Mouse (Mus musculus): Measurements from ENCODE around the gene Kazn. TPM values are rescaled to one million over a fixed set of nuclear protein-coding genes. Genes with fewer than 3 reads are reported as not detected.

Gene Kazn
- total and polyA plus RNA-seq, 2 experiments from 2014 or later: 20.9 to 78.3 TPM

GRCm38 (mm10) chr4:142162102-142162501 is 77.1 kb downstream of the Kazn start:
- TF ChIP-seq CTCF (IDR thresholded peaks at IDR 0.05; ENCODE audit: low read depth): peak; percentile 74
- 100% methylated on average over 2 of the region's 2 CpGs for WGBS
- no peak overlapping the region for H3K27ac ChIP-seq

GRCm38 (mm10) chr4:142160041-142160440 is 79.2 kb downstream of the Kazn start:
- H3K4me3 ChIP-seq (ENCODE audit: low read length): no peak overlapping the region
- no peak overlapping the region for H3K27ac ChIP-seq
- peak; percentile 74 for ATAC-seq
- H3K4me1 ChIP-seq (ENCODE audit: insufficient read depth, low read length): no peaks in the 10 kb centered on the region
- no peak for TF ChIP-seq CTCF (IDR thresholded peaks at IDR 0.05; ENCODE audit: low read depth)
- H3K27me3 ChIP-seq (ENCODE audit: insufficient read depth, low read length): no peaks in the 10 kb centered on the region
- H3K36me3 ChIP-seq (ENCODE audit: insufficient read depth, low read length): peaks cover 9% of the 10 kb centered on the region
- WGBS: 36% methylated on average over 8 of the region's 8 CpGs
- peak; percentile 62 for DNase-seq (ENCODE audit: low spot score)
- H3K9me3 ChIP-seq (ENCODE audit: low read length): no peaks in the 10 kb centered on the region
- no peak overlapping the region for H3K4me2 ChIP-seq (ENCODE audit: low read depth, low read length)
- H3K9ac ChIP-seq (replicated peaks; ENCODE audit: low read length): no peak overlapping the region

More at GRCm38 (mm10) chr4:142162102-142162501, 77.1 kb downstream of the Kazn start:
- H3K27me3 ChIP-seq (ENCODE audit: insufficient read depth, low read length): no peaks in the 10 kb centered on the region
- DNase-seq (ENCODE audit: low spot score): peak; percentile 65
- no peak overlapping the region for H3K4me3 ChIP-seq (ENCODE audit: low read length)
- peaks cover 9% of the 10 kb centered on the region for H3K36me3 ChIP-seq (ENCODE audit: insufficient read depth, low read length)
- ATAC-seq: peak; percentile 30; the same call in 1 of the 2 replicates
- no peak overlapping the region for H3K4me2 ChIP-seq (ENCODE audit: low read depth, low read length)
- H3K4me1 ChIP-seq (ENCODE audit: insufficient read depth, low read length): no peaks in the 10 kb centered on the region
- no peak overlapping the region for H3K9ac ChIP-seq (replicated peaks; ENCODE audit: low read length)
- no peaks in the 10 kb centered on the region for H3K9me3 ChIP-seq (ENCODE audit: low read length)

- no peak overlapping the region for H3K4me2 ChIP-seq (ENCODE audit: low read depth, low read length)
- no peaks in the 10 kb centered on the region for H3K9me3 ChIP-seq (ENCODE audit: low read length)
- H3K36me3 ChIP-seq (ENCODE audit: insufficient read depth, low read length): peaks cover 9% of the 10 kb centered on the region
- no peaks in the 10 kb centered on the region for H3K27me3 ChIP-seq (ENCODE audit: insufficient read depth, low read length)
- DNase-seq (ENCODE audit: low spot score) (no peak), ATAC-seq (no peak)
- H3K27ac ChIP-seq: no peak overlapping the region
- H3K4me3 ChIP-seq (ENCODE audit: low read length): no peak overlapping the region
- H3K4me1 ChIP-seq (ENCODE audit: insufficient read depth, low read length): no peaks in the 10 kb centered on the region
- H3K9ac ChIP-seq (replicated peaks; ENCODE audit: low read length): no peak overlapping the region
- TF ChIP-seq CTCF (IDR thresholded peaks at IDR 0.05; ENCODE audit: low read depth): no peak
- 61% methylated on average over 5 of the region's 5 CpGs for WGBS
Measured at GRCm38 (mm10) chr4:142156506-142156905, 82.7 kb downstream of the Kazn start.

- DNase-seq (ENCODE audit: low spot score) (no peak), ATAC-seq (no peak)
- no peak overlapping the region for H3K27ac ChIP-seq
- WGBS: 73% methylated on average over 11 of the region's 11 CpGs
- H3K4me2 ChIP-seq (ENCODE audit: low read depth, low read length): no peak overlapping the region
- no peaks in the 10 kb centered on the region for H3K27me3 ChIP-seq (ENCODE audit: insufficient read depth, low read length)
- H3K9ac ChIP-seq (replicated peaks; ENCODE audit: low read length): no peak overlapping the region
- no peaks in the 10 kb centered on the region for H3K4me1 ChIP-seq (ENCODE audit: insufficient read depth, low read length)
- no peak for TF ChIP-seq CTCF (IDR thresholded peaks at IDR 0.05; ENCODE audit: low read depth)
- H3K9me3 ChIP-seq (ENCODE audit: low read length): no peaks in the 10 kb centered on the region
- no peak overlapping the region for H3K4me3 ChIP-seq (ENCODE audit: low read length)
- H3K36me3 ChIP-seq (ENCODE audit: insufficient read depth, low read length): peaks cover 9% of the 10 kb centered on the region
Measured at GRCm38 (mm10) chr4:142154246-142154645, 85.0 kb downstream of the Kazn start.

- Histone ChIP-seq H3K4me1 (ENCODE audit: insufficient read depth, low read length) (no peaks in the 10 kb centered on the region), H3K4me2 (ENCODE audit: low read depth, low read length) (no peak overlapping the region), H3K27me3 (ENCODE audit: insufficient read depth, low read length) (no peaks in the 10 kb centered on the region), H3K9ac (replicated peaks; ENCODE audit: low read length) (no peak overlapping the region), H3K27ac (no peak overlapping the region), H3K9me3 (ENCODE audit: low read length) (no peaks in the 10 kb centered on the region), H3K36me3 (ENCODE audit: insufficient read depth, low read length) (peaks cover 12% of the 10 kb centered on the region), H3K4me3 (ENCODE audit: low read length) (no peak overlapping the region)
- WGBS: 6% methylated on average over 2 of the region's 2 CpGs
- TF ChIP-seq CTCF (IDR thresholded peaks at IDR 0.05; ENCODE audit: low read depth): peak; percentile 100
- ATAC-seq (peak; percentile 87), DNase-seq (ENCODE audit: low spot score) (peak; percentile 93)
Measured at GRCm38 (mm10) chr4:142153526-142153925, 85.7 kb downstream of the Kazn start.

- no peak for ATAC-seq
- no peak overlapping the region for H3K9ac ChIP-seq (replicated peaks; ENCODE audit: low read length)
- H3K4me1 ChIP-seq (ENCODE audit: insufficient read depth, low read length): no peaks in the 10 kb centered on the region
- peaks cover 16% of the 10 kb centered on the region for H3K36me3 ChIP-seq (ENCODE audit: insufficient read depth, low read length)
- no peaks in the 10 kb centered on the region for H3K27me3 ChIP-seq (ENCODE audit: insufficient read depth, low read length)
- no peak overlapping the region for H3K4me2 ChIP-seq (ENCODE audit: low read depth, low read length)
- no peak overlapping the region for H3K4me3 ChIP-seq (ENCODE audit: low read length)
- H3K27ac ChIP-seq: no peak overlapping the region
- H3K9me3 ChIP-seq (ENCODE audit: low read length): no peaks in the 10 kb centered on the region
- 72% methylated on average over 8 of the region's 8 CpGs for WGBS
- TF ChIP-seq CTCF (IDR thresholded peaks at IDR 0.05; ENCODE audit: low read depth): no peak
- DNase-seq (ENCODE audit: low spot score): no peak
Measured at GRCm38 (mm10) chr4:142152733-142153422, 86.3 kb downstream of the Kazn start.

GRCm38 (mm10) chr4:142150086-142150485 is 89.1 kb downstream of the Kazn start:
- Histone ChIP-seq H3K9me3 (ENCODE audit: low read length) (no peaks in the 10 kb centered on the region), H3K27me3 (ENCODE audit: insufficient read depth, low read length) (no peaks in the 10 kb centered on the region), H3K36me3 (ENCODE audit: insufficient read depth, low read length) (peaks cover 25% of the 10 kb centered on the region), H3K9ac (replicated peaks; ENCODE audit: low read length) (no peak overlapping the region), H3K4me2 (ENCODE audit: low read depth, low read length) (no peak overlapping the region), H3K27ac (no peak overlapping the region), H3K4me3 (ENCODE audit: low read length) (no peak overlapping the region), H3K4me1 (ENCODE audit: insufficient read depth, low read length) (no peaks in the 10 kb centered on the region)
- DNase-seq (ENCODE audit: low spot score): no peak
- no peak for ATAC-seq
- TF ChIP-seq CTCF (IDR thresholded peaks at IDR 0.05; ENCODE audit: low read depth): no peak
- WGBS: 70% methylated on average over 2 of the region's 2 CpGs
